Mouse (Mus musculus) embryonic facial prominence, embryonic 13.5 days (tissue): ENCODE measurements at regions not wholly inside any gene's neighbourhood (a gene's known extent, or its start where the extent isn't known, plus 50 kb on each side); places are given as distances from the start of the nearest gene placed in this dataset.

ENCODE experiments used
- ATAC-seq: fragments of 200-750 bp; cut with Nextera tagmentation; 2 replicates; pipeline ENCODE4 v1.8.0; 2017; ENCODE audit warnings: low read depth; ENCODE audit not compliant: insufficient number of reproducible peaks, insufficient read depth, low FRiP score, low TSS enrichment
- H3K27ac ChIP-seq: fragments of 300-500 bp; sonication (generic); 2 replicates; pipeline ENCODE4 v1.5.1; 2015; ENCODE audit warnings: moderate library complexity, mild to moderate bottlenecking, inconsistent platforms
- H3K27me3 ChIP-seq: fragments of 300-500 bp; sonication (generic); 2 replicates; pipeline ENCODE4 v1.6.1; 2015; ENCODE audit warnings: mild to moderate bottlenecking, inconsistent platforms
- H3K36me3 ChIP-seq: fragments of 300-500 bp; sonication (generic); 2 replicates; pipeline ENCODE4 v1.6.1; 2015; ENCODE audit warnings: mild to moderate bottlenecking, inconsistent platforms
- H3K4me1 ChIP-seq: fragments of 300-500 bp; sonication (generic); 2 replicates; pipeline ENCODE4 v1.6.1; 2015; ENCODE audit warnings: inconsistent platforms
- H3K4me2 ChIP-seq: fragments of 300-500 bp; sonication (generic); 2 replicates; pipeline ENCODE4 v1.6.1; 2015; ENCODE audit warnings: moderate library complexity, mild to moderate bottlenecking, inconsistent platforms
- H3K4me3 ChIP-seq: fragments of 300-500 bp; sonication (generic); 2 replicates; pipeline ENCODE4 v1.5.1; 2015; ENCODE audit warnings: mild to moderate bottlenecking, inconsistent platforms
- H3K9ac ChIP-seq: fragments of 300-500 bp; sonication (generic); 2 replicates; pipeline ENCODE4 v1.6.1; 2015; ENCODE audit warnings: mild to moderate bottlenecking, inconsistent platforms
- H3K9me3 ChIP-seq: fragments of 300-500 bp; sonication (generic); 2 replicates; pipeline ENCODE4 v1.6.1; 2016; ENCODE audit warnings: inconsistent platforms
- WGBS: fragments of 180-500 bp; shearing (Covaris S2); methylation state at CpG from one replicate; pipeline ENCODE4 v1.1.7; 2015; ENCODE audit warnings: mixed read lengths; 5-methylcytosine and 5-hydroxymethylcytosine counted together

- Histone ChIP-seq H3K27ac (peak overlapping the region; percentile 55), H3K27me3 (no peaks in the 10 kb centered on the region), H3K4me1 (peaks cover 34% of the 10 kb centered on the region), H3K4me3 (no peak overlapping the region), H3K4me2 (no peak overlapping the region), H3K9ac (no peak overlapping the region), H3K9me3 (no peaks in the 10 kb centered on the region), H3K36me3 (no peaks in the 10 kb centered on the region)
- 0 out of 2 replicates have a peak, but pooled peaks have one; percentile 26 for ATAC-seq
Measured at GRCm38 (mm10) chr9:120657786-120658185, 86.5 kb downstream of the Rpl14 start.

GRCm38 (mm10) chr9:120658576-120658975, 87.3 kb downstream of the Rpl14 start:
- peak; percentile 45; the same call in 1 of the 2 replicates for ATAC-seq
- H3K36me3 ChIP-seq: no peaks in the 10 kb centered on the region

GRCm38 (mm10) chr9:120661226-120661625, 90.0 kb downstream of the Rpl14 start:
- no peaks in the 10 kb centered on the region for H3K27me3 ChIP-seq
- H3K27ac ChIP-seq: no peak overlapping the region
- WGBS: 53% methylated on average over 5 of the region's 5 CpGs
- peaks cover 30% of the 10 kb centered on the region for H3K4me1 ChIP-seq
- H3K4me3 ChIP-seq: no peak overlapping the region
- H3K9me3 ChIP-seq: no peaks in the 10 kb centered on the region
- no peaks in the 10 kb centered on the region for H3K36me3 ChIP-seq
- H3K9ac ChIP-seq: no peak overlapping the region
- no peak overlapping the region for H3K4me2 ChIP-seq
- ATAC-seq: no peak

More at GRCm38 (mm10) chr9:120658576-120658975, 87.3 kb downstream of the Rpl14 start:
- no peak overlapping the region for H3K4me3 ChIP-seq
- 77% methylated on average over 2 of the region's 2 CpGs for WGBS
- H3K27me3 ChIP-seq: no peaks in the 10 kb centered on the region
- H3K4me2 ChIP-seq: no peak overlapping the region
- H3K4me1 ChIP-seq: peaks cover 39% of the 10 kb centered on the region
- no peaks in the 10 kb centered on the region for H3K9me3 ChIP-seq
- no peak overlapping the region for H3K9ac ChIP-seq
- peak overlapping the region; percentile 16; the same call in 1 of the 2 replicates for H3K27ac ChIP-seq

GRCm38 (mm10) chr9:120661641-120662227, 90.5 kb downstream of the Rpl14 start:
- no peak overlapping the region for H3K9ac ChIP-seq
- WGBS: 83% methylated on average over 7 of the region's 7 CpGs
- no peak overlapping the region for H3K4me3 ChIP-seq

GRCm38 (mm10) chr9:120663181-120663580, 91.9 kb downstream of the Rpl14 start:
- 47% methylated on average over 6 of the region's 6 CpGs for WGBS
- Histone ChIP-seq H3K4me3 (no peak overlapping the region), H3K27me3 (no peaks in the 10 kb centered on the region), H3K9me3 (no peaks in the 10 kb centered on the region), H3K36me3 (no peaks in the 10 kb centered on the region), H3K27ac (no peak overlapping the region), H3K9ac (no peak overlapping the region), H3K4me1 (peaks cover 20% of the 10 kb centered on the region), H3K4me2 (no peak overlapping the region)
- no peak for ATAC-seq

More at GRCm38 (mm10) chr9:120661641-120662227, 90.5 kb downstream of the Rpl14 start:
- no peak for ATAC-seq
- Histone ChIP-seq H3K9me3 (no peaks in the 10 kb centered on the region), H3K27ac (no peak overlapping the region), H3K36me3 (no peaks in the 10 kb centered on the region), H3K27me3 (no peaks in the 10 kb centered on the region), H3K4me1 (peaks cover 30% of the 10 kb centered on the region), H3K4me2 (no peak overlapping the region)

- no peak overlapping the region for H3K4me2 ChIP-seq
- no peaks in the 10 kb centered on the region for H3K27me3 ChIP-seq
- H3K27ac ChIP-seq: no peak overlapping the region
- H3K9me3 ChIP-seq: no peaks in the 10 kb centered on the region
- no peak overlapping the region for H3K9ac ChIP-seq
- no peaks in the 10 kb centered on the region for H3K36me3 ChIP-seq
- WGBS: 85% methylated on average over 10 of the region's 10 CpGs
- peaks cover 20% of the 10 kb centered on the region for H3K4me1 ChIP-seq
- ATAC-seq: no peak
- no peak overlapping the region for H3K4me3 ChIP-seq
Measured at GRCm38 (mm10) chr9:120664086-120664485, 92.8 kb downstream of the Rpl14 start.

- Histone ChIP-seq H3K9ac (no peak overlapping the region), H3K4me2 (no peak overlapping the region), H3K36me3 (no peaks in the 10 kb centered on the region), H3K4me1 (peaks cover 33% of the 10 kb centered on the region), H3K27ac (no peak overlapping the region), H3K27me3 (peaks cover 18% of the 10 kb centered on the region), H3K9me3 (no peaks in the 10 kb centered on the region), H3K4me3 (no peak overlapping the region)
- whole genome bisulfite sequencing: 17% methylated on average over 6 of the region's 6 CpGs
- no peak for ATAC-seq
Measured at GRCm38 (mm10) chr9:120672452-120672851, 101.2 kb downstream of the Rpl14 start.

- no peak for ATAC-seq
- peak overlapping the region; percentile 36; the same call in 1 of the 2 replicates for H3K9ac ChIP-seq
- no peaks in the 10 kb centered on the region for H3K36me3 ChIP-seq
- H3K4me2 ChIP-seq: peak overlapping the region; percentile 62
- peaks cover 42% of the 10 kb centered on the region for H3K4me1 ChIP-seq
- no peaks in the 10 kb centered on the region for H3K9me3 ChIP-seq
- WGBS: 7% methylated on average over 11 of the region's 11 CpGs
- 0 out of 2 replicates have a peak overlapping the region, but pooled peaks have one; percentile 4 for H3K4me3 ChIP-seq
- H3K27me3 ChIP-seq: peaks cover 18% of the 10 kb centered on the region
- H3K27ac ChIP-seq: no peak overlapping the region
Measured at GRCm38 (mm10) chr9:120674855-120675254, 103.6 kb downstream of the Rpl14 start.

- no peak for ATAC-seq
- Histone ChIP-seq H3K9ac (peak overlapping the region; percentile 61), H3K4me2 (peak overlapping the region; percentile 62), H3K9me3 (no peaks in the 10 kb centered on the region), H3K4me1 (peaks cover 43% of the 10 kb centered on the region), H3K27ac (0 out of 2 replicates have a peak overlapping the region, but pooled peaks have one; percentile 1), H3K4me3 (peak overlapping the region; percentile 32), H3K27me3 (peaks cover 18% of the 10 kb centered on the region), H3K36me3 (no peaks in the 10 kb centered on the region)
- WGBS: 2% methylated on average over 18 of the region's 18 CpGs
Measured at GRCm38 (mm10) chr9:120675371-120676150, 104.3 kb downstream of the Rpl14 start.

GRCm38 (mm10) chr9:120676301-120676700, 105.1 kb downstream of the Rpl14 start:
- 24% methylated on average over 9 of the region's 9 CpGs for WGBS
- Histone ChIP-seq H3K9me3 (no peaks in the 10 kb centered on the region), H3K4me3 (no peak overlapping the region), H3K27ac (no peak overlapping the region), H3K9ac (no peak overlapping the region), H3K4me2 (peak overlapping the region; percentile 62), H3K27me3 (peaks cover 18% of the 10 kb centered on the region), H3K4me1 (peaks cover 46% of the 10 kb centered on the region), H3K36me3 (no peaks in the 10 kb centered on the region)
- no peak for ATAC-seq

- no peak for ATAC-seq
- H3K9ac ChIP-seq: no peak overlapping the region
- WGBS: 18% methylated on average over 8 of the region's 8 CpGs
- peak overlapping the region; percentile 62 for H3K4me2 ChIP-seq
- H3K27ac ChIP-seq: no peak overlapping the region
- H3K4me3 ChIP-seq: no peak overlapping the region
- no peaks in the 10 kb centered on the region for H3K9me3 ChIP-seq
- peaks cover 48% of the 10 kb centered on the region for H3K4me1 ChIP-seq
- H3K36me3 ChIP-seq: no peaks in the 10 kb centered on the region
- peaks cover 18% of the 10 kb centered on the region for H3K27me3 ChIP-seq
Measured at GRCm38 (mm10) chr9:120676771-120677170, 105.5 kb downstream of the Rpl14 start.

GRCm38 (mm10) chr9:120677216-120677615, 106.0 kb downstream of the Rpl14 start:
- no peak overlapping the region for H3K4me2 ChIP-seq
- WGBS: 71% methylated on average over 5 of the region's 5 CpGs
- no peaks in the 10 kb centered on the region for H3K9me3 ChIP-seq
- no peaks in the 10 kb centered on the region for H3K36me3 ChIP-seq
- no peak for ATAC-seq
- no peak overlapping the region for H3K27ac ChIP-seq
- peaks cover 47% of the 10 kb centered on the region for H3K4me1 ChIP-seq
- H3K4me3 ChIP-seq: no peak overlapping the region
- H3K27me3 ChIP-seq: peaks cover 18% of the 10 kb centered on the region
- no peak overlapping the region for H3K9ac ChIP-seq
